Mouse (Mus musculus) heart, embryonic 10.5 days (tissue): ENCODE measurements around the gene Cbln3. TPM values are rescaled to one million over a fixed set of nuclear protein-coding genes. Genes with fewer than 3 reads are reported as not detected.

Experiments used
- DNase-seq: peaks from one replicate; pipeline ENCODE4 v3.0.0-alpha.2; 2017; ENCODE audit warnings: low spot score
- H3K27ac ChIP-seq: fragments of 300-500 bp; sonication (generic); 2 replicates; pipeline ENCODE4 v1.5.1; 2016; ENCODE audit warnings: mild to moderate bottlenecking
- H3K27me3 ChIP-seq: fragments of 300-500 bp; sonication (generic); 2 replicates; pipeline ENCODE4 v1.6.1; 2016; ENCODE audit warnings: mild to moderate bottlenecking; ENCODE audit not compliant: poor library complexity, insufficient read depth, severe bottlenecking
- H3K36me3 ChIP-seq: fragments of 300-500 bp; sonication (generic); 2 replicates; pipeline ENCODE4 v1.6.1; 2016; ENCODE audit warnings: mild to moderate bottlenecking, moderate library complexity
- H3K4me1 ChIP-seq: fragments of 300-500 bp; sonication (generic); 2 replicates; pipeline ENCODE4 v1.6.1; 2016; ENCODE audit warnings: mild to moderate bottlenecking
- H3K4me3 ChIP-seq: fragments of 300-500 bp; sonication (generic); 2 replicates; pipeline ENCODE4 v1.5.1; 2016; ENCODE audit warnings: mild to moderate bottlenecking, moderate library complexity
- H3K9me3 ChIP-seq: fragments of 300-500 bp; sonication (generic); 2 replicates; pipeline ENCODE4 v1.6.1; 2016; ENCODE audit warnings: mild to moderate bottlenecking, moderate library complexity
- WGBS: fragments of 180-500 bp; shearing (Covaris S2); methylation state at CpG from one replicate; pipeline ENCODE4 v1.1.7; 2016; 5-methylcytosine and 5-hydroxymethylcytosine counted together
- polyA plus RNA-seq: library from polyadenylated mRNA; unstranded; fragments of >200 nt; fragmentation: Nextera tagmentation; extraction: Ambion mirVana; gene quantifications from 2 replicates; pipeline ENCODE4 v1.2.1, GENCODE M21; 2016

The Cbln3 gene
- 0.12 and 0.30 TPM in 2 replicates for polyA plus RNA-seq

GRCm38 (mm10) chr14:55884166-55884565 is at the start of gene Cbln3:
Gene Cbln3, minus strand, starts transcription at chr14:55884392.
- 37% methylated on average over 4 of the region's 4 CpGs for WGBS
- H3K4me1 ChIP-seq: peaks cover 51% of the 10 kb centered on the region
- H3K27me3 ChIP-seq: no peaks in the 10 kb centered on the region
- DNase-seq: no peak
- H3K9me3 ChIP-seq: no peaks in the 10 kb centered on the region
- H3K27ac ChIP-seq: peak within 1 kb of the TSS; percentile 96
- H3K4me3 ChIP-seq: peak within 1 kb of the TSS; percentile 76
- peaks cover 32% of the 10 kb centered on the region for H3K36me3 ChIP-seq

DNA sequence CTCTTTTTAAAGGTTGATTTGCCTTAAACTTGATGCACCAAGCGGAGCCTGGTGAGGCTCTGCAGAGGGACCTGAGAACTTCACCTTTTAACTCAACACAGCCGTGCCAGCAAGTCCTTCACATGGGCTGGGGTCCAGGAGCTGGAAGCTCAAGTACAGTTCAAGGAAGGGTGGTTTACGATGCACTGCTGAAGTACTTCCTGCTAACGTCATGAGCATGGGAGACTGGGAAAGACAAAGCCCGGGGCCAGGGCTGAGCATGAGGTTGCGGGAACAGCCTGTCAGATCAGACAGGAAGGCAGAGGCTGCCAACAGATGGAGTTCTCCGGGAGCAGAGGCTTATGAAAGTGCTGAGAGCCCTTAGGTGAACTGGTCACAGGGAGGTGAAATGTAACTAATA is 49.4 kb upstream of the Cbln3 start:
- no peak for DNase-seq
- Histone ChIP-seq H3K36me3 (no peaks in the 10 kb centered on the region), H3K9me3 (no peaks in the 10 kb centered on the region), H3K27me3 (no peaks in the 10 kb centered on the region), H3K4me3 (no peak overlapping the region), H3K4me1 (peaks cover 4% of the 10 kb centered on the region; the same call in 1 of the 2 replicates), H3K27ac (peak overlapping the region; percentile 63)
- WGBS: 34% methylated on average over 7 of the region's 7 CpGs

DNA sequence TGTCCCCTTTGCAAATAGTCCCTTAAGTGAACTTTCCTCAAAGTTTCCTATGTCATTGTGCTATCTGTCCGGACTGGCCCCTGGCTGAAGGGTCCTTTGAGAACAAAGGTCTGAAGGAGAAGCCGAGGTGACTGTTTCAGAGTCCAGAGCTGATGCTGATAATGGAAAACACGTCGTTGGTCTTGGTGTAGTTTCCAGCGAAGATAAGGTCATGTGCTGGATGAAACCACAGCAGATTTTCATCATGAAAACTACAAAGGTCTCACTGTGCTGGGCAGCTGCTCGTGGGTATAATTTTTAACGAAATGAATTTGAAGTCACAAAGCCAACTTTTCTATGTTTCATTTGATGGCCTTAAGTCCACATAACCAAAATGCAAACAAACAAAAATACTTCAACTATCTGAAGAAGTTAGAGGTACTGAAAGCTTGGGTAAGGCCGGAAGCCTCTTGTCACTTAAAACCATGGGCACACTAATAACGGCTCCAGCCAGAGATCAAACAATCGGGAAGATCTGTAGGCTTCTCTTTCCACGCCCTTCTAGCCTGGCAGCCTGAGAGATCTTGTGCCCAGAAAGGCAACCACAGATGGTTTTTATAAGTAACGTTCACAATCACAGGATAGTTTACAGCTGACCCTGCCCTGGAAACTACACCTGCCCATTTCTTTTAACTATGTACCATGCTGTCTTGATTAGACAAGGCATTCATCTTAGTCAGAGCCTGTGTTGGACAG is 45.2 kb upstream of the Cbln3 start:
- H3K4me1 ChIP-seq: peaks cover 4% of the 10 kb centered on the region; the same call in 1 of the 2 replicates
- no peak overlapping the region for H3K4me3 ChIP-seq
- H3K9me3 ChIP-seq: no peaks in the 10 kb centered on the region
- 52% methylated on average over 12 of the region's 12 CpGs for WGBS
- H3K27me3 ChIP-seq: no peaks in the 10 kb centered on the region
- no peaks in the 10 kb centered on the region for H3K36me3 ChIP-seq
- H3K27ac ChIP-seq: no peak overlapping the region
- no peak for DNase-seq

DNA sequence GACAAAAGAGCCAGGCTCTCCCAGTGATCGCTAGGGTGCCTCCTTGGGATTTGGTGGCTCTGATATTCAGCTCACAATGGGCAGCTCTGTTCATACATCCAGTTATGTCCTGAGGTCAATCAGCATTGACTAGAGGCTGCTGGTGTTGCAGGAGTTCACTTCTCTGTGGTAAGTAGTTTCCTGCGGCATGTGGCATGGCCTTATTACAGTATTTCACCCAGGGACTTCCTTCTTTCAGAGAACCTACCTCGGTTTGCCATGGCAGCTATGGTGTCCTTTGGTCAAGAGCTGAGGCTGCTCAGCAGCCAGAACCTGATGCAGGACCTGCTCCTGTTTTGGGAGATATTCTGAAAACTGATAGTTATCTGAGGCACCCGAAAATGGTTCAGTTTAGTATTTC is 42.7 kb upstream of the Cbln3 start:
- DNase-seq: no peak
- peaks cover 16% of the 10 kb centered on the region for H3K4me1 ChIP-seq
- no peaks in the 10 kb centered on the region for H3K36me3 ChIP-seq
- no peak overlapping the region for H3K4me3 ChIP-seq
- no peak overlapping the region for H3K27ac ChIP-seq
- WGBS: 82% methylated on average over 4 of the region's 4 CpGs
- H3K27me3 ChIP-seq: no peaks in the 10 kb centered on the region
- no peaks in the 10 kb centered on the region for H3K9me3 ChIP-seq

GRCm38 (mm10) chr14:55922475-55923232 is 38.5 kb upstream of the Cbln3 start:
- WGBS: 27% methylated on average over 7 of the region's 7 CpGs
- peak overlapping the region; percentile 22; the same call in 1 of the 2 replicates for H3K27ac ChIP-seq
- DNase-seq: no peak
- no peaks in the 10 kb centered on the region for H3K9me3 ChIP-seq
- no peaks in the 10 kb centered on the region for H3K27me3 ChIP-seq
- H3K4me3 ChIP-seq: no peak overlapping the region
- no peaks in the 10 kb centered on the region for H3K36me3 ChIP-seq
- peaks cover 12% of the 10 kb centered on the region for H3K4me1 ChIP-seq

DNA sequence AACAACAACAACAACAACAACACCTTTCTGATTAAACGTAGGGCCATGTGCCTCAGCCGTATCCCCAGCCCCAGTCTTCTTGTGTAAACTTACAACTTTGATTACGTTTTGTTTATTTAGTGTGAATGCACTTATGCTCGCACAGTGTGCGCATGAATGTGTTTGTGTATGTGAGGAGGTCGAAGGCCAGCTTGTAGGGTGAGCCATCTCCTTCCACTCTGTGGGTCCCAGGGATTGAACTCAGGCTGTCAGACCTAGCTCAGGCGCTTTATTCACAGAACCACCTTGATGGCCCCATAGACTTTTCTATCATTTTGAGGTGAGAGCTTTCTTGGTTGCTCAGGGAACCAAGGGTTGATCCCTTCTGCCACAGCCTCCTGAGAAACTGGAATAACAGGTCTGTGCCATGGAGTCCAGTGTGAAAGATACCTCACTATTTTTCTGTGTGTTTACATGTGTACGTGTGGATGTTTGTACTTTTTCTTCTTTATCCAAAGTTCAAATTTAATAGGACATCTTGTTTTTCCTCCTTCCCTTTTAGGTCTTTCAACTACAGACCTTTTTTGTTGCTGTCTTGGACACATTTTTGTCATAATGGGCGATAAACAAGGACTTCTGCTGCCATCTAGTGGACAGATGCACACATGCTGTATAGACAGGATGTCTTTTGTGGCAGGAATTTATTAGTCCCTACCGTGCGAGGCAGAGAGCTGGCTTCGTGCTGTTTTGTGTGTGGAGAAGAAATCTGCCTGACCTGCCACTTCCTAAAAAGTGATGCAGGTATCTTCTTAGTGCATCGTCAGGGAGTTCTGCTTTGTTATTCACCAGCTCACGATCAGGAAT is 34.3 kb upstream of the Cbln3 start:
- no peak overlapping the region for H3K4me3 ChIP-seq
- no peaks in the 10 kb centered on the region for H3K36me3 ChIP-seq
- H3K4me1 ChIP-seq: peaks cover 10% of the 10 kb centered on the region
- DNase-seq: peak; percentile 87
- WGBS: 35% methylated on average over 14 of the region's 14 CpGs
- H3K9me3 ChIP-seq: no peaks in the 10 kb centered on the region
- H3K27ac ChIP-seq: no peak overlapping the region
- no peaks in the 10 kb centered on the region for H3K27me3 ChIP-seq

- Histone ChIP-seq H3K27me3 (no peaks in the 10 kb centered on the region), H3K9me3 (no peaks in the 10 kb centered on the region), H3K36me3 (no peaks in the 10 kb centered on the region), H3K27ac (no peak overlapping the region), H3K4me3 (no peak overlapping the region), H3K4me1 (no peaks in the 10 kb centered on the region)
- 51% methylated on average over 4 of the region's 4 CpGs for WGBS
- DNase-seq: no peak
Measured at GRCm38 (mm10) chr14:55913406-55913805, 29.2 kb upstream of the Cbln3 start.

- H3K4me3 ChIP-seq: no peak overlapping the region
- H3K27ac ChIP-seq: no peak overlapping the region
- WGBS: 28% methylated on average over 1 of the region's 1 CpGs
- no peak for DNase-seq
- peaks cover 9% of the 10 kb centered on the region; the same call in 1 of the 2 replicates for H3K4me1 ChIP-seq
- H3K36me3 ChIP-seq: no peaks in the 10 kb centered on the region
- no peaks in the 10 kb centered on the region for H3K9me3 ChIP-seq
- H3K27me3 ChIP-seq: no peaks in the 10 kb centered on the region
Measured at GRCm38 (mm10) chr14:55905518-55905917, 21.3 kb upstream of the Cbln3 start.

GRCm38 (mm10) chr14:55900414-55900755 is 16.2 kb upstream of the Cbln3 start:
- Histone ChIP-seq H3K27me3 (no peaks in the 10 kb centered on the region), H3K4me3 (peak overlapping the region; percentile 65), H3K4me1 (peaks cover 26% of the 10 kb centered on the region), H3K36me3 (peaks cover 31% of the 10 kb centered on the region), H3K27ac (peak overlapping the region; percentile 89), H3K9me3 (no peaks in the 10 kb centered on the region)
- WGBS: 7% methylated on average over 12 of the region's 12 CpGs
- no peak for DNase-seq

DNA sequence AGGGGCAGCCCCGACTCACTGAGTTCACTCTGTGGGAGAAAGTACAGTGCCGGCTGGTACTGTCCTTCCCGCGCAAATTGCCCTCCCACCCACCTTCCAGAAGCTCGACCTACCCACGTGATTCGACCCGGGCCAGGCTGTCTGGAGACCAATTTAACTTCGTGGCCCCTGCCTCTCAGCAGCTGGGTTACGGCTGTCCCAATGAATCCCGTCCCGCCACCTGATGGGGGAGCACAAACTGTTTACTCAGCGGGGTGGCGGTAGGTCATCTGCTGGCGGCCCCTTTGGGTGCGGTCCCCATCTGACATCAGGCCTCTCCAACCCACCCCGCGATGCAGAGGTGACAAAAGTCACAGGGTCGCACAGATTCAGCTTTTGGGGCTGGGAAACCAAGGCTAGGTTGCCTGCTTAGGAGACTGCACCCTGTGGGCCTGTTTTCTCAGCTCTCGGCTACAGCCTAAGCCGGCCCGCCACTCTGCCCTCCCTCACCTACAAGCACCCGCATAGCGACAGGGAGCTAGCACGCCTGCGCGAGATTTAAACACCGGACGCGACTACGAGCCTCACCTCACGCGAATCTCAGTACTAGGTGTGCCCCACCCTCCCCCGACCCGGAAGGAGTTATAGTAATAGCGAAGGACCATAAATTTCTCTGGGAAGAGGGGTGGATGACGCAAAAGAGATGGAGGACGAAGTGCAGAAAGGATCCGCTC is 15.7 kb upstream of the Cbln3 start, which contains the start of gene Sdr39u1:
Gene Sdr39u1, minus strand, starts transcription at position 593 of the 713 bp plus-strand sequence.
- Histone ChIP-seq H3K36me3 (peaks cover 37% of the 10 kb centered on the region), H3K27ac (peak within 1 kb of the TSS; percentile 89), H3K4me1 (peaks cover 26% of the 10 kb centered on the region), H3K27me3 (no peaks in the 10 kb centered on the region), H3K4me3 (peak within 1 kb of the TSS; percentile 65), H3K9me3 (no peaks in the 10 kb centered on the region)
- peak; percentile 91 for DNase-seq
- 3% methylated on average over 39 of the region's 39 CpGs for WGBS

- Histone ChIP-seq H3K27ac (peak overlapping the region; percentile 89), H3K9me3 (no peaks in the 10 kb centered on the region), H3K36me3 (peaks cover 46% of the 10 kb centered on the region), H3K4me1 (peaks cover 26% of the 10 kb centered on the region), H3K4me3 (peak overlapping the region; percentile 65; the same call in 1 of the 2 replicates), H3K27me3 (no peaks in the 10 kb centered on the region)
- 90% methylated on average over 7 of the region's 7 CpGs for WGBS
- DNase-seq: no peak
Measured at GRCm38 (mm10) chr14:55898947-55899346, 14.8 kb upstream of the Cbln3 start.

GRCm38 (mm10) chr14:55897671-55898070 is 13.5 kb upstream of the Cbln3 start:
- H3K36me3 ChIP-seq: peaks cover 58% of the 10 kb centered on the region
- H3K4me3 ChIP-seq: no peak overlapping the region
- 91% methylated on average over 12 of the region's 12 CpGs for WGBS
- H3K4me1 ChIP-seq: peaks cover 26% of the 10 kb centered on the region
- H3K27ac ChIP-seq: no peak overlapping the region
- no peaks in the 10 kb centered on the region for H3K9me3 ChIP-seq
- no peaks in the 10 kb centered on the region for H3K27me3 ChIP-seq
- DNase-seq: no peak
